Mouse (Mus musculus) embryonic facial prominence, embryonic 11.5 days (tissue): ENCODE results near the gene Tlr5. TPM values are rescaled to one million over a fixed set of nuclear protein-coding genes. Genes with fewer than 3 reads are reported as not detected.

Experiments
- ATAC-seq: fragments of 200-750 bp; cut with Nextera tagmentation; replicated peaks from 2 replicates; pipeline ENCODE4 v1.8.0; 2017; ENCODE audit warnings: low read depth; ENCODE audit not compliant: insufficient number of reproducible peaks, low FRiP score, low TSS enrichment
- DNase-seq: peaks from one replicate; pipeline ENCODE4 v3.0.0-alpha.2; 2015; ENCODE audit warnings: low spot score
- H3K27ac ChIP-seq: fragments of 300-500 bp; sonication (generic); replicated peaks from 2 replicates; pipeline ENCODE4 v1.5.1; 2014; ENCODE audit warnings: mild to moderate bottlenecking, low read depth, low read length, control low read depth
- H3K27me3 ChIP-seq: fragments of 300-500 bp; sonication (generic); 2 replicates; pipeline ENCODE4 v1.6.1; 2014; ENCODE audit warnings: mild to moderate bottlenecking, low read length, moderate library complexity, mixed read lengths; ENCODE audit not compliant: control insufficient read depth, insufficient read depth
- H3K36me3 ChIP-seq: fragments of 300-500 bp; sonication (generic); replicated peaks from 2 replicates; pipeline ENCODE4 v1.6.1; 2014; ENCODE audit warnings: low read depth, mild to moderate bottlenecking, low read length, moderate library complexity, mixed read lengths; ENCODE audit not compliant: control insufficient read depth, insufficient read depth
- H3K4me1 ChIP-seq: fragments of 300-500 bp; sonication (generic); 2 replicates; pipeline ENCODE4 v1.6.1; 2014; ENCODE audit warnings: low read length, mixed read lengths; ENCODE audit not compliant: control insufficient read depth, insufficient read depth
- H3K4me2 ChIP-seq: fragments of 300-500 bp; sonication (generic); 2 replicates; pipeline ENCODE4 v1.6.1; 2014; ENCODE audit warnings: low read depth, mild to moderate bottlenecking, control low read depth, low read length, moderate library complexity
- H3K4me3 ChIP-seq: fragments of 300-500 bp; sonication (generic); 2 replicates; pipeline ENCODE4 v1.5.1; 2014; ENCODE audit warnings: low read depth, low read length, control low read depth
- H3K9ac ChIP-seq: fragments of 300-500 bp; sonication (generic); replicated peaks from 2 replicates; pipeline ENCODE4 v1.6.1; 2014; ENCODE audit warnings: mild to moderate bottlenecking, control low read depth, low read length
- H3K9me3 ChIP-seq: fragments of 300-500 bp; sonication (generic); replicated peaks from 2 replicates; pipeline ENCODE4 v1.6.1; 2016; ENCODE audit warnings: mild to moderate bottlenecking, low read length, inconsistent platforms, mixed read lengths; ENCODE audit not compliant: control insufficient read depth
- WGBS: fragments of 180-500 bp; shearing (Covaris S2); extraction: QIAGEN DNeasy Blood & Tissue Kit; methylation state at CpG from one replicate; pipeline ENCODE4 v1.1.7; 2014; 5-methylcytosine and 5-hydroxymethylcytosine counted together
- polyA plus RNA-seq: library from polyadenylated mRNA; unstranded; fragments of >200 nt; fragmentation: Nextera tagmentation; extraction: Ambion mirVana; gene quantifications from 2 replicates; pipeline ENCODE4 v1.2.1, GENCODE M21; 2014

The Tlr5 gene
- polyA plus RNA-seq, 1 experiment from 2014 or later = 0.59 TPM

DNA sequence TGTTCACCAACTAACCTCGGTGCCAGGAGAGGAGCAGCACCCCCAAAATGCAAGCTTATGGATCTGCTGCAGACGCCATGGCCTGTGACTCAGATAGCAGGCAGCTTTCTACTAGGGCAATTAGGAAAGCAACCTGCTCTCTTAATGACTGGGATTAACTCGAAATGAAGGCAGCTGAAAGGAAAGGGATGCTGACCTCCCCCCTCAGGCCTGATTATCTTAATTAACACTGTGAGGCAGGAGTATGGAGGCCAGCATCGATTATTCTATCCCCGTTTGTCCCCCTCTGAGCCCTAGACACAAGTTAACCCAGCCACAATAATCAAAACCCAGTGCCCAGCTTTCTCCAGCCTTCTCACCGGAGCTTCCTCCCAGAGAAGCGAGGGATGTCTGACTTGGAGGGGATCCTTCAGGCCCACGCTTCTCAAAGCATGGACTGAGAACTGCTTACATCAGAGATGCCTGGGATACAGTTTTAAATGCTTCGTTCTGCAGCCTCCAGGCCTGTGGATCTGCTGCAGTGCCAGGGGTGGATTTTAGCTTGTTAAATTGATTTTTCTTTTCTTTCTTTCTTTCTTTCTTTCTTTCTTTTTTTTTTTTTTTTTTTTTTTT lies 10.4 kb downstream of the Tlr5 start:
- Histone ChIP-seq H3K27ac (no peak overlapping the region), H3K27me3 (no peaks in the 10 kb centered on the region), H3K36me3 (no peaks in the 10 kb centered on the region), H3K4me3 (no peak overlapping the region), H3K9ac (no peak overlapping the region), H3K4me2 (no peak overlapping the region), H3K4me1 (no peaks in the 10 kb centered on the region), H3K9me3 (no peaks in the 10 kb centered on the region)
- WGBS = 38% methylated on average over 9 of the region's 9 CpGs
- DNase-seq (no peak), ATAC-seq (no peak)

- WGBS = 84% methylated on average over 9 of the region's 9 CpGs
- H3K4me1 ChIP-seq = no peaks in the 10 kb centered on the region
Observed at GRCm38 (mm10) chr1:182968732-182969131, 14.1 kb downstream of the Tlr5 start.

GRCm38 (mm10) chr1:182972240-182972639 lies 17.7 kb downstream of the Tlr5 start:
- H3K27ac ChIP-seq = no peak overlapping the region
- ATAC-seq = no peak
- H3K9me3 ChIP-seq = no peaks in the 10 kb centered on the region
- H3K4me2 ChIP-seq = no peak overlapping the region
- no peaks in the 10 kb centered on the region for H3K27me3 ChIP-seq
- no peaks in the 10 kb centered on the region for H3K4me1 ChIP-seq
- DNase-seq = no peak
- no peak overlapping the region for H3K4me3 ChIP-seq
- H3K9ac ChIP-seq = no peak overlapping the region
- 86% methylated on average over 6 of the region's 6 CpGs for WGBS
- no peaks in the 10 kb centered on the region for H3K36me3 ChIP-seq

More at GRCm38 (mm10) chr1:182968732-182969131, 14.1 kb downstream of the Tlr5 start:
- Histone ChIP-seq H3K4me2 (no peak overlapping the region), H3K36me3 (no peaks in the 10 kb centered on the region), H3K9me3 (no peaks in the 10 kb centered on the region), H3K27me3 (no peaks in the 10 kb centered on the region), H3K4me3 (no peak overlapping the region), H3K9ac (no peak overlapping the region), H3K27ac (no peak overlapping the region)
- ATAC-seq = no peak
- no peak for DNase-seq

GRCm38 (mm10) chr1:182974826-182975225 lies 20.2 kb downstream of the Tlr5 start:
- no peak overlapping the region for H3K9ac ChIP-seq

DNA sequence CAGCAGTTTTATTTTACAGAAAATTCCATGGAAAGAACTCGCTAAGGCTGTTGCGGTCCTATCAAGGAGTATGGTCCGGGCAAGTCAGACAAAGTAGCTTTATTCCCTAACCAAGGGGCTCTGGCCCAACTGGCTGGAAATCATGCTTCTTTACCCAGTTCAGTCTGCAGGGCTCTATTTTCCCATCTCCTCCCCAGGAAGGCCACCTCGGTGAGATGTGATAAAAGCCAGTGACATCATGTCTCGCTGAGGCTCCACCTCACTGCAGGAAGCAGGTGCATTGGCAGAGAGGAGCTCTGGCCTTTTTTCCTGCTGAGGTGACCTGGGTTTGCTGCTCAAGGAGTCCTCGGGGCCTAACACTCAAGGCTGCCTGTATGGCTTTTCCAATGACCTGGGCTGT lies 26.1 kb downstream of the Tlr5 start:
- WGBS = 74% methylated on average over 6 of the region's 6 CpGs
- Histone ChIP-seq H3K36me3 (no peaks in the 10 kb centered on the region), H3K27ac (no peak overlapping the region), H3K27me3 (no peaks in the 10 kb centered on the region; the same call in 1 of the 2 replicates), H3K4me3 (no peak overlapping the region), H3K4me1 (no peaks in the 10 kb centered on the region; the same call in 1 of the 2 replicates), H3K9me3 (no peaks in the 10 kb centered on the region), H3K4me2 (no peak overlapping the region), H3K9ac (no peak overlapping the region)
- DNase-seq = no peak
- no peak for ATAC-seq

More at GRCm38 (mm10) chr1:182974826-182975225, 20.2 kb downstream of the Tlr5 start:
- 81% methylated on average over 14 of the region's 14 CpGs for WGBS
- Histone ChIP-seq H3K36me3 (no peaks in the 10 kb centered on the region), H3K4me2 (no peak overlapping the region), H3K4me3 (no peak overlapping the region), H3K9me3 (no peaks in the 10 kb centered on the region), H3K27ac (no peak overlapping the region), H3K27me3 (no peaks in the 10 kb centered on the region), H3K4me1 (no peaks in the 10 kb centered on the region)
- DNase-seq = no peak
- no peak for ATAC-seq

DNA sequence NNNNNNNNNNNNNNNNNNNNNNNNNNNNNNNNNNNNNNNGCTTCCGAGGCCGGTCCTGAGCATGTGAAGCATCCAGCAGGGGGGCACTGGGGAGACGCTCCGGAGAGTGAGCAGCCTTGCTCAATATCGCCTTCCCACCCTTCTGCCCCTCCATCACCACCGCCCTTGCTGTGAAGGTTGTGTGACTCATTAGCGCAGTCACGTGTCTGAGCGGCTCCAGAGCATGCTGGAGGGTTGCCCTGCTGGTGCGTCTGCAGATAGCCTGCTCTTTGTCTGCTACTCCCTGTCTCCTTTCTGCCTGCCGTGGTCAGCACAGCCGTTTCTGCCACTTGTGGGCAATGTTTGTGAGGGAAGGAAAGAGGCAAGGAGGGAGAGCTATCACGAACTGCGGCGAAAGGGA lies 28.4 kb downstream of the Tlr5 start:
- ATAC-seq (peak; percentile 95), DNase-seq (peak; percentile 96)
- Histone ChIP-seq H3K27me3 (no peaks in the 10 kb centered on the region; the same call in 1 of the 2 replicates), H3K4me2 (peak overlapping the region; percentile 29), H3K9ac (peak overlapping the region; percentile 51), H3K36me3 (no peaks in the 10 kb centered on the region), H3K9me3 (no peaks in the 10 kb centered on the region), H3K4me3 (peak overlapping the region; percentile 11), H3K27ac (no peak overlapping the region), H3K4me1 (no peaks in the 10 kb centered on the region; the same call in 1 of the 2 replicates)
- 1% methylated on average over 13 of the region's 15 CpGs for WGBS

GRCm38 (mm10) chr1:182983496-182984127 lies 29.0 kb downstream of the Tlr5 start:
- DNase-seq = peak; percentile 45
- peak overlapping the region; percentile 51 for H3K9ac ChIP-seq
- no peaks in the 10 kb centered on the region for H3K9me3 ChIP-seq
- no peaks in the 10 kb centered on the region; the same call in 1 of the 2 replicates for H3K4me1 ChIP-seq
- no peak overlapping the region for H3K27ac ChIP-seq
- WGBS = 56% methylated on average over 14 of the region's 14 CpGs
- H3K27me3 ChIP-seq = no peaks in the 10 kb centered on the region; the same call in 1 of the 2 replicates
- H3K36me3 ChIP-seq = no peaks in the 10 kb centered on the region
- H3K4me3 ChIP-seq = peak overlapping the region; percentile 11; the same call in 1 of the 2 replicates
- peak; percentile 60; the same call in 1 of the 2 replicates for ATAC-seq
- H3K4me2 ChIP-seq = peak overlapping the region; percentile 29

- Histone ChIP-seq H3K9me3 (no peaks in the 10 kb centered on the region), H3K9ac (no peak overlapping the region)
- 66% methylated on average over 13 of the region's 13 CpGs for WGBS
Observed at GRCm38 (mm10) chr1:182986243-182986642, 31.7 kb downstream of the Tlr5 start.

More at GRCm38 (mm10) chr1:182986243-182986642, 31.7 kb downstream of the Tlr5 start:
- no peak overlapping the region for H3K4me2 ChIP-seq
- no peak for ATAC-seq
- DNase-seq = no peak
- H3K27me3 ChIP-seq = no peaks in the 10 kb centered on the region; the same call in 1 of the 2 replicates
- H3K4me1 ChIP-seq = no peaks in the 10 kb centered on the region; the same call in 1 of the 2 replicates
- no peak overlapping the region for H3K27ac ChIP-seq
- H3K36me3 ChIP-seq = no peaks in the 10 kb centered on the region
- H3K4me3 ChIP-seq = no peak overlapping the region
